Mouse (Mus musculus): Measurements from ENCODE around the gene Tst.

Gene Tst

DNA sequence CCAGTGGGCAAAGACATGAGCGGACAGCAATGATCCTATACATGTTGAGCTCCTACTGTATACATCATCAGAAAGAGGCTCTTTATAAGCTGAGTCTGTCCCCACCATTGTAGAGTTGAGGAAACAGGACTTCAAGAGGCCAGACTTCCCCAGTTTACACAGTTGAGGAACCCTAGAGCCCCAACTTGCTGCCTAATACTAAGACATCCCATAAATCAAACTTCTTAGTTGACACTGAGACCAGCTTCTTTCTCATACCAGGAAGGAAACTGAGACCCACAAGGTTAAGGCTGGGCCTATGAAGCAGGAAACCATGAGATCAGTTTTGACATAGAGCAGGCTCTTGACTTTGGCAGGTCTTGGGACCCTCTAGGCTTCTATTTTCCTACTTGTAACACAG lies 20.1 kb downstream of the Tst start:
- no peak for DNase-seq (ENCODE audit: low read depth)

DNA sequence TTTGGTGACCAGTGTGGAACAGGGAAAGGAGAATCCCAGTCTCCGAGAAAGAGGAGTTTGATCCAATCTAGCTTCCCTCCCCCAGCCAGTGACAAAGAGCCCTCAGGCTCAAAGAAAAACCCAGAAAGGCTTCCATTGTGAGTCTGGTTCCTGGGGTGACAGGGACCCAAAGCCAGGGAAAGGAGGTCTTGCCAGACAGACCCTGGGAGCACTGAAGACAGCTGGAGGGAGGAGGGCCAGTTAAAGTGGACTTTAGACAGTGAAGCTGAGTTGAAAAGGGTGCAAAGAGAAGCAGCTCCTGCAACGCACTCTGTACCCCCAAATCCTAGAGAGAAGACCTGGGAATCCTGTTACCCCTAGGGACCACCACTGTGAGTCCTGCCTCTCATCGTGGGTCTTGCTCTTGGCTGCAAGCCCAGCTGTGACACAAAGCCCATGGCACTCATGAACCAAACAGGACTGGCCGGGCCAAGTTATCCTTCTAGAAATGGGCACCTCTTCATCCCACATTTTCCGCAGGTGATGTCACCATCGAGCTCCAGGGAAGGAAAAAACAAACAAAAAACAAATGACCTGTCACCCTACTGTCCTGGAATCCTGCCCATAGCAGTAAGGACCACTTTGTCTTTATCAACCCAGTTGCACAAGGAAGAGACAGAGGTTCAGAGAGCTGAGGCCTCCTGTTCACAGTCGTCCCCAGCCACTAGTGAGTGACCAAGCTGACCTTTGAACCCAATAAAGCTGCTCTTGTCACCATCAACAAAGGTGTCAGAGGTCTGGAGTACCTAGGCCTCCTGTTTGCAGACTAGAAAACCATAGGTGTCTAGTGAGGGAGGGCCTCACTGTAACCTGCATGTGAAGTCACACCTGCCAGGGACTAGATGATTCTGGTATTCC lies 21.2 kb downstream of the Tst start:
- no peak for DNase-seq (ENCODE audit: low read depth)

DNA sequence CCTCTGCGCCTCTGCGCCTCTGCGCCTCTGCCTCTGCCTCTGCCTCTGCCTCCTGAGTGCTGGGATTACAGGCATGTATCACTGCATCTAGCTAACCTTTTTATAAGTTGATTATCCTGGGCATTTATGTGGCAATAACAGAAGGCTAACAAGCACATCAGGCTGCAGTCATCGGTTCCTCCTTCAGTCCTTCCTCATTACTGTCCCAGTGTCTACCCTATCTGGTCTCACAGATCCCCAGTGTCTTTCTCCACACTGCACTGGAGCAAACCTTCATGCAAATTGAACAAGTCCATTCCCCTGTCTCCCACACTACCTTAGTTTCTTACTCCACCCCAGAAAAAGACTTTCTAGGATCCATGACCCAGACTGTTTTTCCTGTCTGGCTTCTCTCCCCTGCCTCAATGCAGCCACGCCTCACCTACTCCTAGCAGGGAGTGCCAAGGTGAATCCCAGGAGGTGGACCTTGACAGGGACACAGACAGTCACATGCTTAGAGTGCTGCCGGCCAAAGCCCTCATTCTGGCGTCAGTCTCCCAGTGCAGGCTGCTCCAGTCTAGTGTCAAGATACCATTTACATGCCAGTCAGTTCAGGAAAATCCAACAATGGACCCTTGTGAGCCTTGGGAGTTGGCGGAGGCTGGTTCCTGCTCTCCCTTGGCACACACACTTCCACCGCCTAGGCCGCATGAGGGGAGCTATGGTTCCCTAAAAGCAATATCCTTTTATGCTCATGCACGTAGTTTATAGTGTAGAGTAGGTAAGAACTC lies 22.1 kb downstream of the Tst start:
- no peak for DNase-seq (ENCODE audit: low read depth)

DNA sequence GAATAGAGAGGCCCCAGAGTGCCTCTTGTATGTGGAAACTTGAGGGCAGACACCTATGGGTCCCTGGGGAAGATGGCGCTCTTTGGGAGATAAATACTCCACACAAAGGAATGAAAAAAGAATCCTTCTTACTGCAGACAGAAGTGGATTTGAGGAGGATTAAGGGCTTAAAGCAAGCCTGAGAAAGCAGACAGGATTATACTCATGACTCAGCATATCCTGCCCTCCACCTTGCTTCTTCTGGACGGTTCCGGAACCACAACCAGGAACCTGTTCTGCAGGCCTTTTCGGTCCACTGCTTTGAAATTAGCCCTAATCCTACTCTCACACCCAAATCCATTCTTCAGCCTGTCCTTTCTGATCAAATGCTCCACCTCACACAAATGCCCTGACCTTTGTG lies 23.6 kb downstream of the Tst start:
- no peak for DNase-seq (ENCODE audit: low read depth)

DNA sequence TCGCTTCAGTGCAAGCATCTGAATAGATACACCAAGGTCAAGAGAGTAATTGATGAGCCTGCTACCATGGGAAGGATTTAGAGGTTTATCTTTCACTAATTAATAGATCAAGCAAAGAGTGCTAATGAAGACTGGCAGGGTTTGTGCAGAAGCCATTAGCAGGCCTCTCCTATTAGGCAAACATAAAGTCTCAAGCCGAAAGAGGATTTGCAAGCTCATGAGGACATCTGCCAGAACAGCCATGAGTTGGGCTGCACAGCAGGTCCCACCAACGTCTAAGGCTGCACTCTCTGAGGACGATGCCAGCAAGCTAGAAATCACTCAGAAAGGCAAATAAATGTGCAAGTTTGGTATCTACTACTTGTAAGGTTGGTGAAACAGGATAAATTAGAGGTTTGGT lies 25.0 kb downstream of the Tst start:
- DNase-seq (ENCODE audit: low read depth) = no peak

DNA sequence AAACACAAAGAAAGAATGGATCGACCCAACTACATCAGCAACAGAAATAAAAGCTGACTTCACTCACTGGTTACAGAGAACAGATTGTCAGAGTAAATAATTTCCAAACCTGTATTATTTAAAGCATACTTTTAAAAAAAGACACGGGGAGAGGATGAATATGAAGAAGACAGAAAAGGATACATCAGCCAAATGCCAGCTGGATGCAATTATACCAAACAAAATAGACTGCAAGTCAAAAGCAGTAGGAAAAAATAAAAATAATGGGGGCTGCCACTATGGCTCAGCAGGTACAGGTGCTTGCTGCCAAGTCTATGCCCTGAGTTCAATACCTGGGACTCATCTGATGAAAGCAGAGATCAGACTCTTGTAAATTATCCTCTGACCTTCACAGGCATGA lies 25.5 kb downstream of the Tst start:
- no peak for DNase-seq (ENCODE audit: low read depth)

DNA sequence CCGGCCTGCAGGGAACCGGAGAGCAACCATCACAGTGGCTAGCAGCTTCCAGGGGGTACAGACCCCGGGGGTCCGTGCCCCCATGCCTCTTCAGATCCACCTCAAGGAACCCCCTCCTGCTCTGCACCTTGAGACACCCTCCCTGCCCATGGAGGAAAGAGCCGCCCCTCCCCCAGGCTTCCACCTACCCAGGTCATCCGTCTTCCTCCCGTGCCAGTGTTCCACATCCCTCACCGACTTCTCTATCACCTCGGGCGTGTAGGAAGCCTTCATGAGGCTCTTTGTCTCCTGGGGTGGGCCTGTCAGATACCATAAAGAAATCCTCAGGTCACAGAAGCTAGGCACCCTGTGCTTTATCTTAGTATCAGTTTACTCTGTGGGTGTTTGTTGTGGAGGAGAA lies 27.2 kb downstream of the Tst start:
- DNase-seq (ENCODE audit: low read depth) = no peak

DNA sequence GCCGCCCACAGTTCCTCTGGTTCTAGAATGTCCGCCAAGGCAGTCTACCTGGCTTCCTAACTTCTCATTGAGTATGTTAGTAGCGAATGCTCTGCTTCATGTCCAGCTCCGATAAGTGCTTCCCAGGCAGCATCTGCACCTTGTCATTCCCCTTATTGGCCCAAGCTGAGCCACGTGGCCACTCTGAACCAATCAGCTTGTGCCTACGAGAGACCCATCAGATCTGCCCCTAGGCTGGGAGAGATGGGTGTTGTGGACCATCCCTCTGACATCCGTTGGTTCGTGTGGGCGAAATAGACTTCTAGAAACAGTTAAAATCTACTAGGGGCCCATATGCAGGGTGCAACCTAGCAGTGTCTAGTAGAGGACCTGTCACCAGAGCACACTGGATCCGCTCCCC lies 27.8 kb downstream of the Tst start:
- DNase-seq (ENCODE audit: low read depth) = no peak

DNA sequence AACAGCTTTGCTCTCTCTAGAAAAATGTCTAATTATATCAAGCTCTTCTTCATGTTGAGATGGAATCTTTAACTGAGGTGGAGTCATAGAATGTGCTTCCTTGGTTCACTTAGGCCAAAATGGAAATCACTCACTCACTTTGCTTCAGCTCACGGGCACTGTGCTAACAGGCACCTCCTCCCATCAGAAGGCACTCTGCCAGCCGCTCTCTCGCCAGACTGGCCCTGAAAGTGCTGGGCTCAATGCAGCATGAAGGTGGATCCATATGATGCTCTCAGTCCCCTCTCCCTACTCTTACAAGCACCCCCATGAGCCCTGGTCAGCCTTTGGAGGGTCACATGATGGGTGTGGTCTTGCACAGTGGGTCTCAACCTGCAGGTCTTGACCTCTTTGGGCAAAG lies 31.5 kb downstream of the Tst start:
- DNase-seq (ENCODE audit: low read depth) = no peak

DNA sequence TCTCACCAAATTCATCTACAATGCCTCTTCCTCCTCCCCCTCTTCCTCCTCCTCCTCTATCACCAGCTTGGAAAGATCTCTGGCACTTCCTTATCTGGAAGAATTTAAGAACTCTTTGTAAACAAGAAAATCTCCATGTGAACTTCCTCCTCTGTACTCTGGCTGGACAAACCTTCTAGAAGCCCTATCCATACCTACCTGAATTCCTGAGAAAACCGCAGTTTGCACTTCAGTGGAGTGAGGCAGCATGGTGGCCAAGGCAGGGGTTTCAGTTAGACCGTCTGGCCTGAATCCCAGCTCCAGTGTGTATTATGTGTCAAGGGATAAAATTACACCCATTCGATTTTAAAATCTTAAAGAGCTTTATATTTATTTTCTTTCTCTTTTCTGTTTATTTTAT lies 32.9 kb downstream of the Tst start:
- no peak for DNase-seq (ENCODE audit: low read depth)

DNA sequence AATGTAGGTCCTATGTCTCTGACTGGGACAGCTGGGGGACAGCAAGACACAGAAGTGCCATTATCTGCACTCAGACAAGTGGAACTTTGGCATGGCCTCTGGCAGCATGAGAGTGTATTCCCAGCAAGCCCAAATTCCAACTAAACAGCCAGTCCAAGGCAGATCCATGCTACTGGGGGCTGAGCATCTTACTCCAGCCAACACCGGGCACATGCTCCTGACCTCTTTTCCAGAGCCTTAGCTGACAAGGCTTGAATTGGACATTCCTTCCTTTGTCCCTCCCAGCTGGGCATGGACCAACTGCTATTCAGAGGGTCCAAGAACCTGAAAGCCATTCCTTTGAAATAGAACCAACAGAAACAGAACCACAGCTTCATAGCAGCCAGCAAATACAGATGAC lies 36.1 kb downstream of the Tst start:
- no peak for DNase-seq (ENCODE audit: low read depth)

DNA sequence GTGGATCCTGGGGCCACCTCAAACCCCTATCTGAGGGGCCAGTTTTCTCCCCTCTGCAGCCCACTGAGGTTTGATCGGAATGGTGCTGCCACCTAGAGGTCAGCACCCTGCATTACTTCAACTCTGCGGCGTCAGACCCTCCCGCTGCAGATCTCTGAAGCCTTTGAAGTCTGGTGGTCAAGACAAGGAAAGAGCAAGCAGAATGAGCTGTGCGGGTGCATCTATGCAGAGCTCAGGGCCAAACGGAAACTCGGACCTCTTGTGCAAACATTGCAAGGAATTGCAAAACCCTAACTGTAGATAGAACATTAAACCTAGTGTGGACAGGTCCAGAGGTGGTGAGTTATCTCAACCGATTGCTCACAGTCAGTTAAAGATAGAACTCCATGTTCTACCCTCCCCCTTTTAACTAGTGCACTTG lies 36.8 kb downstream of the Tst start:
- peak; percentile 16 for DNase-seq (ENCODE audit: low read depth)

DNA sequence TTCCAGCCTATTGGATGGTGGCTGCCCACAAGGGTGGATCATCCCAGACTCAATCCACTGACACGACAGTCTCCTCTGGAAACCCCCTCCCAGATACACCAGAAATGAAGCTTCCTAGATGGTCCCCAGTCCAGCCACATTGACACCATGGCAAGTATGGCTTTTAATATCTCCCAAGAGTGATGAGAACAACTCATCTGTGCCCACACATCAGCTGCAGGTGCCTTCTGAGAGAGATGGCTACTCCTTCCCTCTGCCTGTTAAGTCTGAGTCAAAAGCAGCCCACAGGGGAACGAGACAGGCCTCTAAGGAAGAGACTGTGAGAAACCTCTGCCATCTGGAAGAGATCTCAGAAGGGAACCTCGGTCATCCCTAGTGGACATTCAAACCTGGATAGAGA lies 37.9 kb downstream of the Tst start:
- no peak for DNase-seq (ENCODE audit: low read depth)

DNA sequence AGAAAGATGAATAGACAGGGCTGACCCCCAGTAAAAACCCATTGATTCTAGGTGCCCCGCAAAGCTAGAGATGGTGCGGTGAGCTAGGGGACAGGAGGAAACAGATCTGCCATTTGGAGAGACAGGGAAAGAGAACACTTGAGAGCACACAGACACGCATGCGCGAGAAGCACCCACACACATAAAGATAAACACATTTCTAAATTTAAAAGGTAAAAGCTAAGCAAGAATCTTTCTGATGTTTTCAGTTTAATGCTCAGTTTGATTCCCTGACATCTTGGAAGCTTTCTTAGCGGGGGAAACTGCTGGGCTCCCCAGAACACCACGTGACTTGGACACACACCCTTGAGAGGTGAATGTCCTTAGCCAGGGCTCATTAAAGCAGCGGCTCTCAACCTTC lies 38.8 kb downstream of the Tst start:
- DNase-seq (ENCODE audit: low read depth) = no peak

DNA sequence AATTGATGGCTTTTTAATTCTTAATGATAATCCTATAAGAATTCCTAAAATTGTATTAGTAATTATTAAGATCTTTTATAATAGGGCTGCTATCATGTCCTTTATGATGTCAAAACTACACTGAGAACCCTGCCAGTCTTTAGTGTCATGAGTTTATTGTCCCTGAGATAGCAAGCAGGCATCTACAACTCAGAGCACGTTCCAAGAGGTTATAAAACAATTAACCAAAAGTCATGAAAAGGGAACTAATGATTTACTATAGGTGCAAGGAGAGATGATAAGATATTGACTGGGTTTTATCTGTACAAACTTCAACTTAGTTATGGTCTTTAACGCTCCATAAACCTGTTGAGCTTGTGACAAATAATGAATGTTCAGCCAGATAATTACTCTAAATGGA lies 39.8 kb downstream of the Tst start:
- no peak for DNase-seq (ENCODE audit: low read depth)

DNA sequence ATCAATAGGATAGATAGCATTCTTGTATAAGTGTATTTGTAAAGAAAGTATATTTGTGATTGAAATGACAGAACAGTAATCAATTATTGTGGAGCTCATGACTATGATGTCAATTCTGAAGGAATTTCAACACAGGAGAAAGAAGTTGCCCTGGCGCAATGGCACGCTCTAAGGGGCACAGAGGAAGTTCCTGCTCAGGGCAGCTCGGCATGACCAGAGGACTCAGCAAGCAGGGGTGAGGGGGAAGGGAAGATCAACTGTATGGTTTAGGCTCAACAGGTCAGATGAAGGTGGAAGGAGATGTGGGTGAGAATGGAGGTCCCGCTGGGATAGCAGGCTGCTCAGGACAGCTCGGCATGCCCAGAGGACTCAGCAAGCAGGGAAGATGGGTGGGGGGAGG lies 50.2 kb downstream of the Tst start:
- DNase-seq (ENCODE audit: low read depth) = no peak

DNA sequence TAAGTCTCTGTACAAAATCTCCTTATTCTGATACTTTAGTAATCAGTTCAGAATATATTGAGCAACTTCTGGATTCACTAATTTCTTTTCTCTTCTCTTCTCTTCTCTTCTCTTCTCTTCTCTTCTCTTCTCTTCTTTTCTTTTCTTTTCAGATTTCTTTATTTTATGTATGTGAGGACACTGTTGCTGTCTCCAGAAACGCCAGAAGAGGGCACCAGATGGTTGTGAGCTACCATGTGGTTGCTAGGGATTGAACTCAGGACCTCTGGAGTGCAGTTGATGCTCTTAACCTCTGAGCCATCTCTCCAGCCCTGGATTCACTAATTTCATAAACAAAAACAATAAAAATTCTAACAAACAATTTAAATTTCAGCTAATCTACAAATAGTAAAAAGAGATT lies 50.7 kb downstream of the Tst start:
- peak; percentile 4 for DNase-seq (ENCODE audit: low read depth)

DNA sequence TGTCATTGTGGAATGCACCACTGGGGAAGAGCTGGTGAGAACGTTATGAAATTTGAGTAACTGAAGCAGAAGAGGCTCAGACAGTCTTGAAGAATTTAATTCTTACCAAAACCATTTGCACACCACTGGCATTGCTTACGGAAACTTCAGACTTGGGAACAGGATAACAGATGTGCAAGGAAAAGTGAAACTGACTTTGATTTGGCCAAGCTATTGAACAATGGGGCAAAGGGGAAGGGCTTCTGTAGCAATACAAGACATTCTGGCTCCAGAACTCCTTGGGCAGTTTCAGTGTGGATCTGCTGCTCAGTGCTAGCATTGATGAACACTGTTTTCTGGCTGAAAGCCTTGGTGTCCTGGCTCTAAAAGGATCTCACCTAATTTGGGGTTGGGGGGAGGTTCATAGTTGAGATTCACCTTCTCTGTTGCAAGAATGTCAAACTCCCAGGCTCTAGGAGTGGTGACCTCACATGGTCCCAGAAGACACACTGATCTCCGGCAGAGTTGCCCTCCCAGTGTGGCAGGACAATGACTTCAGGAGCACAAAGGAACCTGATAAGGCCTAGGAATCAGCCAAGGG lies 54.0 kb downstream of the Tst start:
- no peak for DNase-seq (ENCODE audit: low read depth)
